Mouse (Mus musculus) MEL (cell line): Measurements from ENCODE around the gene Mrtfa. TPM values are rescaled to one million over a fixed set of nuclear protein-coding genes. Genes with fewer than 3 reads are reported as not detected.

ENCODE experiments used
- DNase-seq: peaks from one replicate; pipeline ENCODE4 v3.0.0; 2011; ENCODE audit warnings: low read depth, low spot score
- H3K27ac ChIP-seq: 2 replicates; pipeline ENCODE4 v1.5.1; 2012; ENCODE audit warnings: low read depth, mild to moderate bottlenecking, control low read depth, low read length, moderate library complexity; ENCODE audit not compliant: control insufficient read depth
- H3K27me3 ChIP-seq, 2 experiments: fragments of 150-350 bp in 1 of 2; sonication (generic) in 1 of 2; 2 replicates each; pipeline ENCODE4 v1.6.1; 2012; ENCODE audit warnings: low read length in 2 of 2, mild to moderate bottlenecking in 2 of 2, improper control_type of control experiment in 1 of 2, moderate library complexity in 1 of 2; ENCODE audit not compliant: insufficient read depth in 2 of 2, control insufficient read depth in 1 of 2
- H3K36me3 ChIP-seq, 2 experiments: 2 replicates each; pipeline ENCODE4 v1.6.1; 2012 to 2014; ENCODE audit warnings: low read length in 2 of 2, improper control_type of control experiment in 1 of 2, inconsistent platforms in 1 of 2, mild to moderate bottlenecking in 1 of 2; ENCODE audit not compliant: insufficient read depth in 2 of 2, control insufficient read depth in 1 of 2
- H3K4me1 ChIP-seq, 2 experiments: fragments of 150-350 bp in 1 of 2; sonication (generic) in 1 of 2; 2 replicates each; pipeline ENCODE4 v1.6.1; 2012; ENCODE audit warnings: low read length in 2 of 2, improper control_type of control experiment in 1 of 2, mild to moderate bottlenecking in 1 of 2; ENCODE audit not compliant: insufficient read depth in 2 of 2, control insufficient read depth in 1 of 2
- H3K4me3 ChIP-seq, 2 experiments: fragments of 150-350 bp in 1 of 2; sonication (generic) in 1 of 2; 2 replicates each; pipeline ENCODE4 v1.5.1; 2012; ENCODE audit warnings: low read depth in 2 of 2, low read length in 2 of 2, mild to moderate bottlenecking in 2 of 2, moderate library complexity in 2 of 2, control low read depth in 1 of 2, improper control_type of control experiment in 1 of 2; ENCODE audit not compliant: control insufficient read depth in 1 of 2, insufficient read depth in 1 of 2
- H3K79me2 ChIP-seq: 2 replicates; pipeline ENCODE4 v1.6.1; 2012; ENCODE audit warnings: mild to moderate bottlenecking, low read length, moderate library complexity; ENCODE audit not compliant: control insufficient read depth, poor library complexity, insufficient read depth
- H3K9ac ChIP-seq: 2 replicates; pipeline ENCODE4 v1.6.1; 2012; ENCODE audit warnings: low read depth, mild to moderate bottlenecking, control low read depth, low read length, moderate library complexity; ENCODE audit not compliant: control insufficient read depth, poor library complexity, severe bottlenecking
- H3K9me3 ChIP-seq: fragments of 150-350 bp; sonication (generic); replicated peaks from 2 replicates; pipeline ENCODE4 v1.6.1; 2012; ENCODE audit warnings: mild to moderate bottlenecking, low read length, improper control_type of control experiment, moderate library complexity; ENCODE audit not compliant: insufficient read depth
- BHLHE40 ChIP-seq: IDR thresholded peaks from 2 replicates; pipeline ENCODE4 v1.6.1; 2012; ENCODE audit warnings: low read depth, mild to moderate bottlenecking, inconsistent platforms, low read length, improper control_type of control experiment, borderline replicate concordance
- CHD1 ChIP-seq: IDR thresholded peaks from 2 replicates; pipeline ENCODE4 v1.6.1; 2012; ENCODE audit warnings: low read depth, mild to moderate bottlenecking, inconsistent platforms, low read length, improper control_type of control experiment
- CHD2 ChIP-seq: IDR thresholded peaks from 2 replicates; pipeline ENCODE4 v1.6.1; 2011; ENCODE audit warnings: low read length, improper control_type of control experiment
- ELF1 ChIP-seq: IDR thresholded peaks from 2 replicates; pipeline ENCODE4 v1.6.1; 2014; ENCODE audit warnings: low read depth, mild to moderate bottlenecking, inconsistent platforms, low read length, improper control_type of control experiment, moderate library complexity
- EP300 ChIP-seq, 2 experiments: IDR thresholded peaks; 2 replicates each; pipeline ENCODE4 v1.6.1; 2011; ENCODE audit warnings: improper control_type of control experiment in 2 of 2, low read length in 2 of 2, low read depth in 1 of 2, mild to moderate bottlenecking in 1 of 2
- ETS1 ChIP-seq: IDR thresholded peaks from 2 replicates; pipeline ENCODE4 v1.6.1; 2012; ENCODE audit warnings: low read depth, mild to moderate bottlenecking, inconsistent platforms, low read length, improper control_type of control experiment, moderate library complexity
- GABPA ChIP-seq: IDR thresholded peaks from 2 replicates; pipeline ENCODE4 v1.6.1; 2012; ENCODE audit warnings: low read depth, mild to moderate bottlenecking, inconsistent platforms, low read length, improper control_type of control experiment, moderate library complexity
- GATA1 ChIP-seq: IDR thresholded peaks from 2 replicates; pipeline ENCODE4 v1.6.1; 2011; ENCODE audit warnings: low read depth, low read length, improper control_type of control experiment
- HCFC1 ChIP-seq: IDR thresholded peaks from 2 replicates; pipeline ENCODE4 v1.6.1; 2012; ENCODE audit warnings: low read depth, mild to moderate bottlenecking, inconsistent platforms, low read length, improper control_type of control experiment, moderate library complexity
- KAT2A ChIP-seq: conservative IDR thresholded peaks from 2 replicates; pipeline ENCODE4 v1.6.1; 2012; ENCODE audit warnings: low read depth, low read length, improper control_type of control experiment, inconsistent platforms
- MAZ ChIP-seq: IDR thresholded peaks from 2 replicates; pipeline ENCODE4 v1.6.1; 2012; ENCODE audit warnings: low read depth, mild to moderate bottlenecking, inconsistent platforms, low read length, improper control_type of control experiment
- MEF2A ChIP-seq: IDR thresholded peaks from 2 replicates; pipeline ENCODE4 v1.6.1; 2014; ENCODE audit warnings: low read depth, mild to moderate bottlenecking, inconsistent platforms, low read length, improper control_type of control experiment; ENCODE audit not compliant: poor library complexity, insufficient replicate concordance, severe bottlenecking; ENCODE audit errors: extremely low read depth
- MXI1 ChIP-seq: IDR thresholded peaks from 2 replicates; pipeline ENCODE4 v1.6.1; 2011; ENCODE audit warnings: mild to moderate bottlenecking, low read depth, low read length, improper control_type of control experiment
- MYB ChIP-seq: IDR thresholded peaks from 2 replicates; pipeline ENCODE4 v1.6.1; 2011; ENCODE audit warnings: mild to moderate bottlenecking, low read depth, low read length, improper control_type of control experiment
- MYC ChIP-seq: IDR thresholded peaks from 2 replicates; pipeline ENCODE4 v1.6.1; 2011; ENCODE audit warnings: low read depth, mild to moderate bottlenecking, low read length, improper control_type of control experiment, moderate library complexity
- NELFE ChIP-seq: IDR thresholded peaks from 2 replicates; pipeline ENCODE4 v1.6.1; 2011; ENCODE audit warnings: low read depth, low read length, improper control_type of control experiment
- NRF1 ChIP-seq: IDR thresholded peaks from 2 replicates; pipeline ENCODE4 v1.6.1; 2014; ENCODE audit warnings: low read depth, mild to moderate bottlenecking, inconsistent platforms, low read length, improper control_type of control experiment, moderate library complexity; ENCODE audit not compliant: poor library complexity, insufficient read depth, severe bottlenecking
- POLR2A ChIP-seq, 2 experiments: IDR thresholded peaks; 2 replicates each; pipeline ENCODE4 v1.6.1; 2011 to 2012; ENCODE audit warnings: low read length in 2 of 2, mild to moderate bottlenecking in 2 of 2, control low read depth in 1 of 2, improper control_type of control experiment in 1 of 2, low read depth in 1 of 2, moderate library complexity in 1 of 2; ENCODE audit not compliant: control insufficient read depth in 1 of 2, insufficient read depth in 1 of 2, poor library complexity in 1 of 2
- POLR2AphosphoS2 ChIP-seq: IDR thresholded peaks from 2 replicates; pipeline ENCODE4 v1.6.1; 2011; ENCODE audit warnings: low read length, improper control_type of control experiment
- POLR2AphosphoS5 ChIP-seq: IDR thresholded peaks from 2 replicates; pipeline ENCODE4 v1.6.1; 2012; ENCODE audit warnings: low read depth, borderline replicate concordance, mild to moderate bottlenecking, inconsistent platforms, low read length, moderate library complexity, mixed read lengths
- RAD21 ChIP-seq: IDR thresholded peaks from 2 replicates; pipeline ENCODE4 v1.6.1; 2011; ENCODE audit warnings: mild to moderate bottlenecking, low read depth, low read length, improper control_type of control experiment
- SIN3A ChIP-seq: IDR thresholded peaks from 2 replicates; pipeline ENCODE4 v1.6.1; 2012; ENCODE audit warnings: low read length, improper control_type of control experiment, inconsistent platforms
- SMC3 ChIP-seq: IDR thresholded peaks from 2 replicates; pipeline ENCODE4 v1.6.1; 2011; ENCODE audit warnings: low read depth, low read length, improper control_type of control experiment
- TAL1 ChIP-seq: IDR thresholded peaks from 2 replicates; pipeline ENCODE4 v1.6.1; 2012; ENCODE audit warnings: mild to moderate bottlenecking, inconsistent platforms, low read length, moderate library complexity, mixed read lengths
- TBP ChIP-seq: IDR thresholded peaks from 2 replicates; pipeline ENCODE4 v1.8.0; 2011; ENCODE audit warnings: low read depth, low read length, improper control_type of control experiment
- TCF12 ChIP-seq: IDR thresholded peaks from 2 replicates; pipeline ENCODE4 v1.6.1; 2014; ENCODE audit warnings: low read depth, mild to moderate bottlenecking, inconsistent platforms, low read length, improper control_type of control experiment, moderate library complexity
- UBTF ChIP-seq: IDR thresholded peaks from 2 replicates; pipeline ENCODE4 v1.6.1; 2012; ENCODE audit warnings: low read depth, mild to moderate bottlenecking, inconsistent platforms, low read length, improper control_type of control experiment, moderate library complexity, borderline replicate concordance; ENCODE audit not compliant: insufficient read depth
- USF1 ChIP-seq: IDR thresholded peaks from 2 replicates; pipeline ENCODE4 v1.6.1; 2014; ENCODE audit warnings: low read depth, mild to moderate bottlenecking, inconsistent platforms, low read length, improper control_type of control experiment, moderate library complexity
- USF2 ChIP-seq, 2 experiments: IDR thresholded peaks; 2 replicates each; pipeline ENCODE4 v1.6.1; 2011 to 2012; ENCODE audit warnings: improper control_type of control experiment in 2 of 2, low read length in 2 of 2, borderline replicate concordance in 1 of 2, inconsistent platforms in 1 of 2, low read depth in 1 of 2, mild to moderate bottlenecking in 1 of 2; ENCODE audit not compliant: insufficient read depth in 1 of 2
- ZC3H11A ChIP-seq: IDR thresholded peaks from 2 replicates; pipeline ENCODE4 v1.6.1; 2012; ENCODE audit warnings: low read depth, mild to moderate bottlenecking, inconsistent platforms, low read length, improper control_type of control experiment
- ZKSCAN1 ChIP-seq: IDR thresholded peaks from 2 replicates; pipeline ENCODE4 v1.6.1; 2012; ENCODE audit warnings: low read depth, mild to moderate bottlenecking, inconsistent platforms, low read length, improper control_type of control experiment, moderate library complexity
- ZMIZ1 ChIP-seq: IDR thresholded peaks from 2 replicates; pipeline ENCODE4 v1.6.1; 2012; ENCODE audit warnings: low read depth, mild to moderate bottlenecking, inconsistent platforms, low read length, improper control_type of control experiment, moderate library complexity
- ZNF384 ChIP-seq: IDR thresholded peaks from 2 replicates; pipeline ENCODE4 v1.6.1; 2012; ENCODE audit warnings: low read depth, mild to moderate bottlenecking, inconsistent platforms, low read length, improper control_type of control experiment
- polyA plus RNA-seq, 2 experiments: library from polyadenylated mRNA; stranded (reverse) in 1 of 2; unstranded in 1 of 2; fragments of >175 nt in 1 of 2; fragments of >200 nt in 1 of 2; gene quantifications; 2 replicates each; pipeline versions ENCODE4 v1.2.1 to v1.2.4; 2012; ENCODE audit warnings: low replicate concordance in 2 of 2, low read depth in 1 of 2; ENCODE audit not compliant: insufficient read length in 2 of 2, insufficient read depth in 1 of 2, missing spikeins in 1 of 2
- total RNA-seq: library from RNA; depleted of rRNA; stranded (reverse); fragments of 300-350 nt; gene quantifications from 2 replicates; pipeline ENCODE4 v1.2.3, GENCODE M21; 2012; rRNA removed

Mrtfa gene
- 2.6 and 3.6 TPM in 2 replicates for total RNA-seq
- 10 to 100 TPM in 1 of 2 experiments, not detected in 1; 11.9 TPM for polyA plus RNA-seq

GRCm38 (mm10) chr15:81190630-81191178, at the start of gene Mrtfa:
TSS of gene Mrtfa (minus strand) at chr15:81190757.
- Histone ChIP-seq H3K27ac (peak within 1 kb of the TSS; percentile 61), H3K79me2 (peaks cover 2% of the 10 kb centered on the region), H3K4me3 (peak within 1 kb of the TSS; percentile 79 to 93), H3K4me1 (peaks cover 3 to 11% of the 10 kb centered on the region in 2 experiments; a peak in 2 of 4 replicates), H3K9me3 (no peaks in the 10 kb centered on the region), H3K9ac (peak within 1 kb of the TSS; percentile 68), H3K36me3 (peaks cover 0 to 4% of the 10 kb centered on the region in 2 experiments; a peak in 2 of 4 replicates), H3K27me3 (no peaks in the 10 kb centered on the region)
- peak; percentile 72 for TF ChIP-seq NRF1
- TF ChIP-seq ZKSCAN1: no peak
- no peak for TF ChIP-seq USF2 (IDR thresholded peaks at IDR 0.05; ENCODE audit: borderline replicate concordance in 1 of 2, insufficient read depth in 1 of 2, low read depth in 1 of 2, low read length in 2 of 2)
- TF ChIP-seq POLR2A (IDR thresholded peaks at IDR 0.05; ENCODE audit: control insufficient read depth in 1 of 2, insufficient read depth in 1 of 2, low read depth in 1 of 2, low read length in 2 of 2, poor library complexity in 1 of 2): peak in 1 of 2 experiments; percentile 75; a peak in 1 of 4 replicates
- no peak for TF ChIP-seq GABPA
- 0 out of 2 replicates have a peak, but pooled peaks have one; percentile 17 for TF ChIP-seq USF1
- TF ChIP-seq HCFC1: peak; percentile 83
- TF ChIP-seq SIN3A: peak; percentile 63; the same call in 1 of the 2 replicates
- no peak for TF ChIP-seq TAL1
- TF ChIP-seq MYC: no peak
- TF ChIP-seq NELFE: peak; percentile 56; the same call in 1 of the 2 replicates
- TF ChIP-seq ZMIZ1: no peak
- peak; percentile 87 for TF ChIP-seq MAZ
- TF ChIP-seq CHD1: no peak
- TF ChIP-seq ZC3H11A: no peak
- TF ChIP-seq TCF12: no peak
- 0 out of 2 replicates have a peak, but pooled peaks have one; percentile 18 for TF ChIP-seq ETS1
- TF ChIP-seq MEF2A: no peak
- peak; percentile 61 for TF ChIP-seq ELF1
- TF ChIP-seq MYB: 0 out of 2 replicates have a peak, but pooled peaks have one; percentile 33
- peak; percentile 44; the same call in 1 of the 2 replicates for TF ChIP-seq MXI1
- no peak for TF ChIP-seq POLR2AphosphoS5
- TF ChIP-seq UBTF: no peak
- TF ChIP-seq POLR2AphosphoS2: peak; percentile 47; the same call in 1 of the 2 replicates
- TF ChIP-seq BHLHE40: no peak
- TF ChIP-seq KAT2A: no peak; the same call in 1 of the 2 replicates
- TF ChIP-seq EP300 (IDR thresholded peaks at IDR 0.05; ENCODE audit: low read depth in 1 of 2, low read length in 2 of 2): no peak; a peak in 1 of 4 replicates
- TF ChIP-seq ZNF384: no peak; the same call in 1 of the 2 replicates
- no peak for TF ChIP-seq RAD21
- no peak for TF ChIP-seq SMC3
- TF ChIP-seq CHD2: peak; percentile 78
- 0 out of 2 replicates have a peak, but pooled peaks have one; percentile 9 for TF ChIP-seq TBP
- no peak for TF ChIP-seq GATA1
- DNase-seq: peak; percentile 100
